Mouse (Mus musculus) intestine, embryonic 14.5 days (tissue): ENCODE results near the gene Tbc1d10a. TPM values are rescaled to one million over a fixed set of nuclear protein-coding genes. Genes with fewer than 3 reads are reported as not detected.

Experiments used
- ATAC-seq: fragments of 200-750 bp; cut with Nextera tagmentation; replicated peaks from 2 replicates; pipeline ENCODE4 v1.8.0; 2017; ENCODE audit warnings: low read depth, moderate number of reproducible peaks, moderate TSS enrichment, moderate library complexity; ENCODE audit not compliant: low FRiP score, low TSS enrichment
- DNase-seq: peaks from one replicate; pipeline ENCODE4 v3.0.0-alpha.2; 2018; ENCODE audit warnings: low spot score
- H3K27ac ChIP-seq: fragments of 300-500 bp; sonication (generic); 2 replicates; pipeline ENCODE4 v1.5.1; 2014; ENCODE audit warnings: low read depth, mild to moderate bottlenecking, control low read depth
- H3K27me3 ChIP-seq: fragments of 300-500 bp; sonication (generic); replicated peaks from 2 replicates; pipeline ENCODE4 v1.6.1; 2014; ENCODE audit warnings: low read length, control low read depth; ENCODE audit not compliant: control insufficient read depth, insufficient read depth
- H3K36me3 ChIP-seq: fragments of 300-500 bp; sonication (generic); 2 replicates; pipeline ENCODE4 v1.6.1; 2014; ENCODE audit warnings: low read length, control low read depth; ENCODE audit not compliant: control insufficient read depth, insufficient read depth
- H3K4me1 ChIP-seq: fragments of 300-500 bp; sonication (generic); replicated peaks from 2 replicates; pipeline ENCODE4 v1.6.1; 2014; ENCODE audit warnings: low read length, control low read depth, mixed read lengths; ENCODE audit not compliant: control insufficient read depth, insufficient read depth
- H3K4me2 ChIP-seq: fragments of 300-500 bp; sonication (generic); 2 replicates; pipeline ENCODE4 v1.6.1; 2014; ENCODE audit warnings: low read length
- H3K4me3 ChIP-seq: fragments of 300-500 bp; sonication (generic); 2 replicates; pipeline ENCODE4 v1.5.1; 2014; ENCODE audit warnings: low read depth, low read length, control low read depth, mixed read lengths
- H3K9ac ChIP-seq: fragments of 300-500 bp; sonication (generic); 2 replicates; pipeline ENCODE4 v1.6.1; 2014; ENCODE audit warnings: mild to moderate bottlenecking, low read length
- H3K9me3 ChIP-seq: fragments of 300-500 bp; sonication (generic); 2 replicates; pipeline ENCODE4 v1.6.1; 2016; ENCODE audit warnings: low read length, control low read depth; ENCODE audit not compliant: control insufficient read depth
- WGBS: fragments of 180-500 bp; shearing (Covaris S2); extraction: QIAGEN DNeasy Blood & Tissue Kit; methylation state at CpG from one replicate; pipeline ENCODE4 v1.1.7; 2014; 5-methylcytosine and 5-hydroxymethylcytosine counted together
- polyA plus RNA-seq: library from polyadenylated mRNA; unstranded; fragments of >200 nt; fragmentation: Nextera tagmentation; extraction: Ambion mirVana; gene quantifications from 2 replicates; pipeline ENCODE4 v1.2.1, GENCODE M21; 2014

The Tbc1d10a gene
- polyA plus RNA-seq, 1 experiment from 2014 or later = 20.1 TPM

DNA sequence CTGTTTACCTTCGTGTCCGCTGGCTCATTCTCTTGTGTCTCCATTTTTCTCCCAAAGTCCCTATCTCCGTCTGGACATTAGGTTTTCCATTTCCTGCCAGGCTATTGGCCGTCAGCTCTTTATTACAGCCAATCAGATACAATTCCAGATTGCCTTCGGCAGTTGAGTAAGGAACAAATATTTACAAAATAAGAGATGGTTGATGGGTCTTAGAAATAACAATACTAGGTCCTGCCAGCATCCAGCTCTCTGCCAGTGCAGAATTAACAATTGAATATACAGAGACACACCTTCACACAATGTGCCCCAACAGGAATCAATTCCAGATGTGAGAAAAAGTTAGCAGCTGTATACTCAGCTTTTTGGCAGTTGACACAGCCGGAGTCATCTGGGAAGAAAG lies 59.5 kb downstream of the Tbc1d10a start:
- ATAC-seq (no peak), DNase-seq (no peak)
- Histone ChIP-seq H3K36me3 (no peaks in the 10 kb centered on the region), H3K4me2 (no peak overlapping the region), H3K9ac (no peak overlapping the region), H3K4me3 (no peak overlapping the region), H3K9me3 (no peaks in the 10 kb centered on the region), H3K27ac (no peak overlapping the region), H3K27me3 (no peaks in the 10 kb centered on the region), H3K4me1 (no peaks in the 10 kb centered on the region)
- 54% methylated on average over 6 of the region's 6 CpGs for WGBS

DNA sequence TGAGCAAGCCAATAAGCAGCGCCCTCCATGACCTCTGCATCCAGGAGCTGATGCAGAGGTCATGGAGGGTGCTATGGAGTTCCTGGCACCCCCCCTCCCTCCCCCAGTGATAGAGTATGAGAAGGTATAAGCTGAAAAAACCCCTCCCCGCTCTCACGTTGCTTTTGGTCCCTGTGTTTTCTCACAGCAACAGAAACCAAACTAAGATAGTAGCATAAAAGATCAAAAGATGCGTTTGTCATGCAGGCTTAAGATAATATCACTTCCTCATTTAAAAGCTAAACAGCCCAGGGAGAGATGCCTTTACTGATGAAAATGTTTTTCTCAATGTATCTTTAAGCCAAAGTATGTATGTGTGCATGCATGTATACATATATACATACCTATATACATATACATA lies 60.0 kb downstream of the Tbc1d10a start:
- 67% methylated on average over 4 of the region's 4 CpGs for WGBS
- Histone ChIP-seq H3K4me1 (no peaks in the 10 kb centered on the region), H3K9ac (no peak overlapping the region), H3K4me3 (no peak overlapping the region), H3K27ac (no peak overlapping the region), H3K36me3 (no peaks in the 10 kb centered on the region), H3K27me3 (no peaks in the 10 kb centered on the region), H3K4me2 (no peak overlapping the region), H3K9me3 (no peaks in the 10 kb centered on the region)
- ATAC-seq = no peak
- no peak for DNase-seq

DNA sequence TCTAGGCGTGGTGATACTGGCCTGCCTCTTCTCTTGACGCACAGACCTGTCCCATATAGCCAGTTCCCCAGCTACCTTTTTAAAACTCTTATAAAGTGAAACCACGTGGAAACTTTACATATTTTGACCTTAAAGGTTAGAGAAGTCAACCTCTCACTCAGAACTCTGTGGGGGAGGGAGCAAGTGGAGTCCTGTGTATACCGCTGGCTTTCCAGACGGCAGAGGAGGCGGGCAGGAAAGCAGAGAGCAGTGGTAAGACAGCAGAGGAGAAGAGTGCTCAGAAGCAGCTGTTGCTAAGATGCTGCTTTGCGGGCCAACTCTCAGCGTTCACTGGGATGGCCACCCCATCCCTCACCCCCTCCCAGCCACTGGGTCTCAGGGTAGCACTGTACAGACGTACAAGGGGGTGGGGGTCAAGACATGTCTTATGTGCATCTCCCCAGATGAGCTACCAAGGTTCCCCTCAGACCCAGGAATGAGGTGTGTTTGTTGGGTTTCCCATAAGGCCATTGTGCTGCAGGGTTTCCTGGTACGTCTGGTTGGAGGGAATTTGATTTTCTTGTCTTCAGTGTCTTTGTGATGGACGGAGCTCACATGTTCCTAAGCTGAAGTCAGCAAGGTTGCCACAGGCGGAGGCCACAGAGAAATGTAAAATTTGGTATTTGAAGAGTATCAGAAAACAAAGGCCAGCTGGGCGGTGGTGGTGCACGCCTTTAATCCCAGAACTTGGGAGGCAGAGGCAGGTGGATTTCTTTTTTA lies 60.8 kb downstream of the Tbc1d10a start:
- H3K4me3 ChIP-seq = no peak overlapping the region
- no peaks in the 10 kb centered on the region for H3K27me3 ChIP-seq
- no peak for DNase-seq
- H3K4me1 ChIP-seq = no peaks in the 10 kb centered on the region
- no peak overlapping the region for H3K27ac ChIP-seq
- no peak overlapping the region for H3K4me2 ChIP-seq
- no peaks in the 10 kb centered on the region for H3K36me3 ChIP-seq
- 69% methylated on average over 14 of the region's 14 CpGs for WGBS
- no peak for ATAC-seq
- H3K9me3 ChIP-seq = no peaks in the 10 kb centered on the region
- no peak overlapping the region for H3K9ac ChIP-seq

DNA sequence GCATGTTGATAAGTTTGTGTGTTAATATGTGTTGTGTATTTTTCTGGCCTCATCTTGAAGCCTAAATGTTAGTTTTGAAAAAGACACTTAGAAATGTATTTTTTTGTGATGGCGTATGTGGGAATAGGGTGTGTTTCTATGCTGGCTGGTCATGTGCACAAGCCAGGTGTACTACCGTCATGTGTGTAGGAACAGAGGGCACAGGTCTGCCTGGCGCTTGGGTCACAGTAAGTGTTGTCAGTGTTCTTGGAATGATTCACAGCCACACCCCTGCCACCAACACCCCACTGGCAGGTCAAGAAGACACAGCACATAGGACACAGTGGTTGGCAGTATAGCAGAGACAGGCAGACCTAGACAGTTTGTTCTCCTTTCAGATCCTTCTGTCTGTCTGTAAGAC lies 62.6 kb downstream of the Tbc1d10a start:
- 90% methylated on average over 3 of the region's 3 CpGs for WGBS
- H3K36me3 ChIP-seq = no peaks in the 10 kb centered on the region
- no peak overlapping the region for H3K4me3 ChIP-seq
- H3K9ac ChIP-seq = no peak overlapping the region
- no peak for ATAC-seq
- no peak overlapping the region for H3K4me2 ChIP-seq
- no peak for DNase-seq
- H3K27ac ChIP-seq = no peak overlapping the region
- H3K9me3 ChIP-seq = no peaks in the 10 kb centered on the region
- no peaks in the 10 kb centered on the region for H3K4me1 ChIP-seq
- H3K27me3 ChIP-seq = no peaks in the 10 kb centered on the region

DNA sequence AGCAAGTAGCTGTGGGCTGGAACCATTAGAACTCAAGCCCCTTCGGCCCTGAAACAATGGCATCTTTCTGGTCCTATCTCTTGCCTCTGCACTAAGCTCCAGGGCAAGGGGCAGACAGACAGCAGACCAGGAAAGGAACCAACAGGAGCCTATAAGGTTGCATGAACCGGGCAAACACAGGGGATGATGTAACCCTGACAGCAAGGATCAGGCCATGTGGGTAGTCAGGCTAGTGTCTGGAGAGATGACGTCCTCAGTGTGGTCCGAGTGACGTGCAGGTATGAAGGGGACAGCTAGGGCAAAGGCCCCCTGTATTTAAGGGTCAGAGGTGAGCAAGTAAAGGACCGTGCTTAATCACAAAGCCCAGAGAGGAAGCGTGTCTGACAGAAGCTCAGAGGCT lies 63.7 kb downstream of the Tbc1d10a start:
- DNase-seq (no peak), ATAC-seq (no peak)
- H3K9me3 ChIP-seq = no peaks in the 10 kb centered on the region
- H3K4me1 ChIP-seq = no peaks in the 10 kb centered on the region
- no peak overlapping the region for H3K27ac ChIP-seq
- no peak overlapping the region for H3K4me2 ChIP-seq
- no peaks in the 10 kb centered on the region for H3K27me3 ChIP-seq
- H3K4me3 ChIP-seq = no peak overlapping the region
- WGBS = 65% methylated on average over 7 of the region's 7 CpGs
- H3K36me3 ChIP-seq = no peaks in the 10 kb centered on the region
- H3K9ac ChIP-seq = no peak overlapping the region

DNA sequence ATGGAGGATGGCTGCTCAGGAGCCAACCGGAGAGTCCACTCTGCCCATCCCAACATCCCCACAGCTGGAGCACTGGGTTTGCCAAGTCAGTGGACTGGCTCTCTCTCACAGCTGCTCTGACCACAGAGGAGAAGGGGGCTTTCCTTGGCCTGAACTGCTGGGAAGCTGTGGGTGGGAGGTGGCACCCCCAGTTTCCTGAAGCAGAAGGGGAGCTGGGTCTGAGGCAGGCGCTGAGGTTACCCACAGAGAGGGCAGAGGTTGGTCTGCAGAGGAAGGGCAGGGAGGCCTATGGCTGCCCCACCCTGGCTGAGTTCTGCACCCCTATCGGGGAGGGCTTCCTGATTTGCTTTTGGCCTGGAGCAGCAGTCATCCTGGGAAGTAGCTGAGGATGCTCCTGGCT lies 64.8 kb downstream of the Tbc1d10a start:
- WGBS = 78% methylated on average over 3 of the region's 3 CpGs

DNA sequence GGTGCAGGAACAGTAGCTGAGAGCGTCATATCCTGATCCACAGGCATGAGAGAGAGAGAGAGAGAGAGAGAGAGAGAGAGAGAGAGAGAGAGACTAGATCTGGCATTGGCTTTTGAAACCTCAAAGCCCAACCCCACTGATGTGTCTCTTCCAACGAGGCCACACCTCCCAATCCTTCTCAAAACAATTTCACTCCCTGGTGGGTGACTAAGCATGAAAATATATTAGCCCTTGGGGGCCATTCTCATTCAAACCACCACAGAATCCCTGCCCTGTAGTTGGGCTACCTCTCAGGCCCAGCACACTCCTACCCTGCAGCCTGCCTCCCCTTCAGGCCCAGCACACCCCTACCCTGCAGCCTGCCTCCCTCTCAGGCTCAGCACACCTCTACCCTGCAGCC lies 66.3 kb downstream of the Tbc1d10a start:
- H3K4me2 ChIP-seq = no peak overlapping the region
- DNase-seq (no peak), ATAC-seq (no peak)
- H3K4me1 ChIP-seq = no peaks in the 10 kb centered on the region
- no peaks in the 10 kb centered on the region for H3K9me3 ChIP-seq
- H3K27me3 ChIP-seq = no peaks in the 10 kb centered on the region
- WGBS = 78% methylated on average over 2 of the region's 2 CpGs
- H3K27ac ChIP-seq = no peak overlapping the region
- no peak overlapping the region for H3K4me3 ChIP-seq
- no peak overlapping the region for H3K9ac ChIP-seq
- H3K36me3 ChIP-seq = no peaks in the 10 kb centered on the region

More for the DNA sequence above, 64.8 kb downstream of the Tbc1d10a start:
- DNase-seq (no peak), ATAC-seq (no peak)
- no peaks in the 10 kb centered on the region for H3K27me3 ChIP-seq
- no peak overlapping the region for H3K9ac ChIP-seq
- H3K27ac ChIP-seq = no peak overlapping the region
- no peak overlapping the region for H3K4me2 ChIP-seq
- H3K4me3 ChIP-seq = no peak overlapping the region
- H3K36me3 ChIP-seq = no peaks in the 10 kb centered on the region
- no peaks in the 10 kb centered on the region for H3K9me3 ChIP-seq
- H3K4me1 ChIP-seq = no peaks in the 10 kb centered on the region

DNA sequence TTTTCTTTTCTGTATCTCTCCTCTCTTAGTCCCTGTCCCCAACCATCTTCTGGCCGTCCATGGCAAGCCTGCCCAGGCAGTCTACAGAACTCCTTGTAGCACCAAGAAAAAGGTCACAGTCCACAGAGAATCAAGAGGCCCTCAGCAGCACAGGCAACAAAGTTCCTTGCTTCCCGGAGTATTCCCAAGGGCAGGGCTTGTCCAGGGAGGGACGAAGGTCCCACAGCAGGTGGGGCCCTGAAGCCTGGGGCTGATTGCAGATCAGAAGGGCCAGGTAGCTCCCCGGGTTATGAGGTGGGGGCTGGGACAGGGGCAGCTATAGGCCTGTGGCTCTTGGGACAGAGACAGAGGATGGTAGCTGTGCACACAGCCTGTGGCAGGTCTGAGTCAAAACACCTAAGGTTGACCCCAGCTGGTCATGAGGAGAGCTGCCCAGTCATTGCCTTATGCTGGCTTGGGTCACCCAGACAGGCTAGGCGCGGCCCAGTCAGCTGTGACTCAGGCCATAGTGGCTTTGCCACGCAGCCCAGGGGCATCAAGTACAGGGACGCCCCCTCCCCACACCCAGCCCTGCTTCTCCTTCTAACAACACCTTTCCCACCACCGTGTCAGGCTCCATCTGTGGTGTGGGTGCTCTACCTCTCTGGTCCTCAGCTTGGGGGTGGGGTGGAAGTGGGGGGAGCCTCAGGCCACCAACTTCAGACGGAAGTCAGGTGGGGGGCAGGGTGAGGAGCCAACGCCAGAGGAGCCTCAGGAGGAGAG lies 70.4 kb downstream of the Tbc1d10a start, which contains the start of gene Lif:
Gene Lif (plus strand): TSS at position 712 of the 762 bp plus-strand sequence.
- ATAC-seq (no peak), DNase-seq (no peak)
- H3K27ac ChIP-seq = no peak within 1 kb of the TSS
- no peaks in the 10 kb centered on the region for H3K27me3 ChIP-seq
- H3K4me1 ChIP-seq = peaks cover 9% of the 10 kb centered on the region
- H3K4me3 ChIP-seq = no peak within 1 kb of the TSS
- H3K4me2 ChIP-seq = no peak within 1 kb of the TSS
- H3K36me3 ChIP-seq = no peaks in the 10 kb centered on the region
- no peak within 1 kb of the TSS for H3K9ac ChIP-seq
- 57% methylated on average over 11 of the region's 11 CpGs for WGBS
- no peaks in the 10 kb centered on the region for H3K9me3 ChIP-seq
